Mouse (Mus musculus) kidney, adult 2 months (tissue): ENCODE measurements around the gene Elovl4. TPM values are rescaled to one million over a fixed set of nuclear protein-coding genes. Genes with fewer than 3 reads are reported as not detected.

ENCODE experiments used
- DNase-seq: peaks from one replicate; pipeline ENCODE4 v3.0.0; 2021
- H3K27ac ChIP-seq: fragments of 200-500 bp; 2 replicates; pipeline ENCODE4 v1.5.1; 2012; ENCODE audit warnings: low read depth, low read length, control low read depth, inconsistent platforms; ENCODE audit not compliant: insufficient read depth
- H3K27me3 ChIP-seq: fragments of 200-500 bp; replicated peaks from 2 replicates; pipeline ENCODE4 v1.6.1; 2012; ENCODE audit warnings: mild to moderate bottlenecking, moderate library complexity, low read length, inconsistent platforms; ENCODE audit not compliant: control insufficient read depth, insufficient read depth
- H3K36me3 ChIP-seq: fragments of 200-500 bp; 2 replicates; pipeline ENCODE4 v1.6.1; 2012; ENCODE audit warnings: mild to moderate bottlenecking, moderate library complexity, low read length, inconsistent platforms; ENCODE audit not compliant: control insufficient read depth, insufficient read depth
- H3K4me1 ChIP-seq: fragments of 200-500 bp; 2 replicates; pipeline ENCODE4 v1.6.1; 2011; ENCODE audit warnings: low read length; ENCODE audit not compliant: control insufficient read depth, insufficient read depth
- H3K4me3 ChIP-seq: fragments of 200-500 bp; 2 replicates; pipeline ENCODE4 v1.5.1; 2011; ENCODE audit warnings: mild to moderate bottlenecking, low read depth, low read length, control low read depth; ENCODE audit not compliant: insufficient read depth
- CTCF ChIP-seq: fragments of 200-500 bp; conservative IDR thresholded peaks from 2 replicates; pipeline ENCODE4 v1.5.1; 2011; ENCODE audit warnings: low read depth, mild to moderate bottlenecking, control low read depth, low read length, moderate library complexity, mixed read lengths; ENCODE audit not compliant: insufficient read depth, insufficient read length
- POLR2A ChIP-seq: fragments of 200-500 bp; IDR thresholded peaks from one replicate; pipeline ENCODE4 v1.6.1; 2011; ENCODE audit warnings: low read depth, low read length, control low read depth
- WGBS: fragments of 180-500 bp; shearing (Covaris S2); methylation state at CpG from one replicate; pipeline ENCODE4 v1.1.7; 2018; 5-methylcytosine and 5-hydroxymethylcytosine counted together
- polyA plus RNA-seq: library from polyadenylated mRNA; depleted of rRNA; stranded (reverse); fragments of >200 nt; gene quantifications from 2 replicates; pipeline ENCODE4 v1.2.3, GENCODE M21; 2012

Gene Elovl4
- polyA plus RNA-seq, 1 experiment, result 0.55 TPM

GRCm38 (mm10) chr9:83822925-83823324, 16.8 kb upstream of the Elovl4 start:
- Histone ChIP-seq H3K4me1 (no peaks in the 10 kb centered on the region), H3K36me3 (no peaks in the 10 kb centered on the region), H3K27me3 (no peaks in the 10 kb centered on the region; the same call in 1 of the 2 replicates), H3K4me3 (no peak overlapping the region), H3K27ac (no peak overlapping the region)
- 74% methylated on average over 5 of the region's 5 CpGs for WGBS
- no peak for DNase-seq
- no peak for TF ChIP-seq POLR2A
- no peak for TF ChIP-seq CTCF

GRCm38 (mm10) chr9:83820976-83821375, 14.9 kb upstream of the Elovl4 start:
- DNase-seq, result no peak
- no peak for TF ChIP-seq CTCF
- TF ChIP-seq POLR2A, result no peak
- WGBS, result 85% methylated on average over 2 of the region's 2 CpGs
- H3K36me3 ChIP-seq, result no peaks in the 10 kb centered on the region
- no peaks in the 10 kb centered on the region; the same call in 1 of the 2 replicates for H3K27me3 ChIP-seq
- H3K4me1 ChIP-seq, result no peaks in the 10 kb centered on the region
- H3K27ac ChIP-seq, result no peak overlapping the region
- H3K4me3 ChIP-seq, result no peak overlapping the region

GRCm38 (mm10) chr9:83819188-83819587, 13.1 kb upstream of the Elovl4 start:
- no peaks in the 10 kb centered on the region for H3K36me3 ChIP-seq
- no peak overlapping the region for H3K27ac ChIP-seq
- H3K4me3 ChIP-seq, result no peak overlapping the region
- no peaks in the 10 kb centered on the region for H3K4me1 ChIP-seq
- no peak for DNase-seq
- no peaks in the 10 kb centered on the region; the same call in 1 of the 2 replicates for H3K27me3 ChIP-seq
- TF ChIP-seq CTCF (no peak), POLR2A (no peak)
- 79% methylated on average over 7 of the region's 7 CpGs for WGBS

DNA sequence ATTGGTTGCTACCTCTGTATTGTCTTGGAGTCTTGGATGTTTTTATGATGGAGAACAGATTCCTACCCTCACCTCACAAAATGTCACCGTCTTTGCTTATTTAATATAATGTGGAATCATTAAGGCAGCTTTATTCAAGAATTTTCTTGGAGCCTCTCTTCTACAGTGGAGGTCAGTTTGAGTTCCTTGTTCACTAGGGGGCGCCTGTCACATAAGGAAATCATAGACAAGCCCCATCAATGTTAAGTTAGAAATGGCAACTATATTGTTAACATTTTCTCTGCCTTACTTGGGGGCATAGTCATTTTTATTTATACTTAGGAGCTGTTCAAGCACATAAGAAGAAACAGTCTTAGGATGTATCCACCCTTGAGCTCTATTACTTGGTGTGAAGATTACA, 1.5 kb upstream of the Elovl4 start:
- no peak for TF ChIP-seq CTCF
- no peak for TF ChIP-seq POLR2A
- H3K27me3 ChIP-seq, result 0 out of 2 replicates have a peak, but pooled peaks cover 3% of the 10 kb centered on the region
- WGBS, result 5% methylated on average over 2 of the region's 2 CpGs
- no peaks in the 10 kb centered on the region for H3K36me3 ChIP-seq
- peak; percentile 56 for DNase-seq
- no peak overlapping the region for H3K27ac ChIP-seq
- H3K4me3 ChIP-seq, result no peak overlapping the region
- H3K4me1 ChIP-seq, result 0 out of 2 replicates have a peak, but pooled peaks cover 2% of the 10 kb centered on the region

GRCm38 (mm10) chr9:83805164-83805976, 707 bp downstream of the Elovl4 start:
- 0 out of 2 replicates have a peak, but pooled peaks cover 3% of the 10 kb centered on the region for H3K27me3 ChIP-seq
- TF ChIP-seq POLR2A (no peak), CTCF (no peak)
- no peak overlapping the region for H3K27ac ChIP-seq
- no peak for DNase-seq
- no peaks in the 10 kb centered on the region for H3K36me3 ChIP-seq
- H3K4me1 ChIP-seq, result 0 out of 2 replicates have a peak, but pooled peaks cover 2% of the 10 kb centered on the region
- WGBS, result 3% methylated on average over 37 of the region's 37 CpGs
- H3K4me3 ChIP-seq, result peak overlapping the region; percentile 44

GRCm38 (mm10) chr9:83804341-83804740, 1.7 kb downstream of the Elovl4 start:
- TF ChIP-seq POLR2A (no peak), CTCF (no peak)
- no peak overlapping the region for H3K4me3 ChIP-seq
- no peak overlapping the region for H3K27ac ChIP-seq
- H3K4me1 ChIP-seq, result 0 out of 2 replicates have a peak, but pooled peaks cover 2% of the 10 kb centered on the region
- H3K36me3 ChIP-seq, result no peaks in the 10 kb centered on the region
- 0 out of 2 replicates have a peak, but pooled peaks cover 3% of the 10 kb centered on the region for H3K27me3 ChIP-seq
- DNase-seq, result no peak
- WGBS, result 64% methylated on average over 13 of the region's 13 CpGs

GRCm38 (mm10) chr9:83797898-83798297, 8.2 kb downstream of the Elovl4 start:
- no peak for TF ChIP-seq POLR2A
- no peak for TF ChIP-seq CTCF

More at GRCm38 (mm10) chr9:83797898-83798297, 8.2 kb downstream of the Elovl4 start:
- WGBS, result 83% methylated on average over 8 of the region's 8 CpGs
- Histone ChIP-seq H3K27ac (no peak overlapping the region), H3K27me3 (no peaks in the 10 kb centered on the region), H3K4me3 (no peak overlapping the region), H3K36me3 (no peaks in the 10 kb centered on the region), H3K4me1 (no peaks in the 10 kb centered on the region)
- DNase-seq, result no peak
